Mouse (Mus musculus) neural tube, embryonic 11.5 days (tissue): Measurements from ENCODE around the gene Ccdc182. TPM values are rescaled to one million over a fixed set of nuclear protein-coding genes. Genes with fewer than 3 reads are reported as not detected.

Experiments
- ATAC-seq: fragments of 200-750 bp; cut with Nextera tagmentation; 2 replicates; pipeline ENCODE4 v1.8.0; 2017; ENCODE audit warnings: moderate number of reproducible peaks, mild to moderate bottlenecking, moderate TSS enrichment, moderate library complexity; ENCODE audit not compliant: insufficient read depth, low FRiP score, low TSS enrichment
- DNase-seq: peaks from one replicate; pipeline ENCODE4 v3.0.0-alpha.2; 2015; ENCODE audit warnings: low spot score
- H3K27ac ChIP-seq: fragments of 300-500 bp; sonication (generic); 2 replicates; pipeline ENCODE4 v1.5.1; 2014; ENCODE audit warnings: low read depth, mild to moderate bottlenecking, low read length
- H3K27me3 ChIP-seq: fragments of 300-500 bp; sonication (generic); 2 replicates; pipeline ENCODE4 v1.6.1; 2014; ENCODE audit warnings: mild to moderate bottlenecking, low read length, mixed read lengths; ENCODE audit not compliant: control insufficient read depth, insufficient read depth
- H3K36me3 ChIP-seq: fragments of 300-500 bp; sonication (generic); 2 replicates; pipeline ENCODE4 v1.6.1; 2014; ENCODE audit warnings: mild to moderate bottlenecking, low read length, moderate library complexity, mixed read lengths; ENCODE audit not compliant: control insufficient read depth, insufficient read depth
- H3K4me1 ChIP-seq: fragments of 300-500 bp; sonication (generic); 2 replicates; pipeline ENCODE4 v1.6.1; 2014; ENCODE audit warnings: low read length, mixed read lengths; ENCODE audit not compliant: control insufficient read depth, insufficient read depth
- H3K4me2 ChIP-seq: fragments of 300-500 bp; sonication (generic); 2 replicates; pipeline ENCODE4 v1.6.1; 2014; ENCODE audit warnings: low read depth, mild to moderate bottlenecking, moderate library complexity
- H3K4me3 ChIP-seq: fragments of 300-500 bp; sonication (generic); 2 replicates; pipeline ENCODE4 v1.5.1; 2014; ENCODE audit warnings: low read depth, low read length
- H3K9ac ChIP-seq: fragments of 300-500 bp; sonication (generic); 2 replicates; pipeline ENCODE4 v1.6.1; 2014; ENCODE audit warnings: mild to moderate bottlenecking, low read length
- H3K9me3 ChIP-seq: fragments of 300-500 bp; sonication (generic); 2 replicates; pipeline ENCODE4 v1.6.1; 2016; ENCODE audit warnings: low read length; ENCODE audit not compliant: control insufficient read depth
- WGBS: fragments of 180-500 bp; shearing (Covaris S2); extraction: QIAGEN DNeasy Blood & Tissue Kit; methylation state at CpG from one replicate; pipeline ENCODE4 v1.1.7; 2014; 5-methylcytosine and 5-hydroxymethylcytosine counted together
- polyA plus RNA-seq: library from polyadenylated mRNA; unstranded; fragments of >200 nt; fragmentation: Nextera tagmentation; extraction: Ambion mirVana; gene quantifications from 2 replicates; pipeline ENCODE4 v1.2.1, GENCODE M21; 2014

The Ccdc182 gene
- polyA plus RNA-seq, 1 experiment from 2014 or later, result 17.9 TPM

GRCm38 (mm10) chr11:88291245-88291644 is 2.6 kb upstream of the Ccdc182 start:
- Histone ChIP-seq H3K4me1 (peaks cover 26% of the 10 kb centered on the region), H3K4me3 (no peak overlapping the region), H3K27ac (no peak overlapping the region)

GRCm38 (mm10) chr11:88291688-88292087 is 2.2 kb upstream of the Ccdc182 start:
- H3K4me1 ChIP-seq, result peaks cover 28% of the 10 kb centered on the region

More at GRCm38 (mm10) chr11:88291245-88291644, 2.6 kb upstream of the Ccdc182 start:
- no peaks in the 10 kb centered on the region for H3K9me3 ChIP-seq
- H3K9ac ChIP-seq, result no peak overlapping the region
- H3K4me2 ChIP-seq, result no peak overlapping the region
- ATAC-seq (no peak), DNase-seq (no peak)
- H3K36me3 ChIP-seq, result no peaks in the 10 kb centered on the region
- 69% methylated on average over 4 of the region's 4 CpGs for WGBS
- H3K27me3 ChIP-seq, result no peaks in the 10 kb centered on the region

GRCm38 (mm10) chr11:88294394-88294710 is 494 bp downstream of the Ccdc182 start:
- H3K9me3 ChIP-seq, result no peaks in the 10 kb centered on the region
- H3K4me1 ChIP-seq, result peaks cover 30% of the 10 kb centered on the region
- H3K27me3 ChIP-seq, result no peaks in the 10 kb centered on the region
- ATAC-seq (no peak), DNase-seq (no peak)
- peak overlapping the region; percentile 91 for H3K27ac ChIP-seq
- peak overlapping the region; percentile 41 for H3K4me3 ChIP-seq
- H3K4me2 ChIP-seq, result peak overlapping the region; percentile 46
- no peaks in the 10 kb centered on the region for H3K36me3 ChIP-seq
- WGBS, result 22% methylated on average over 17 of the region's 17 CpGs
- peak overlapping the region; percentile 79 for H3K9ac ChIP-seq

More at GRCm38 (mm10) chr11:88291688-88292087, 2.2 kb upstream of the Ccdc182 start:
- Histone ChIP-seq H3K4me2 (no peak overlapping the region), H3K36me3 (no peaks in the 10 kb centered on the region), H3K9me3 (no peaks in the 10 kb centered on the region), H3K9ac (no peak overlapping the region), H3K27me3 (no peaks in the 10 kb centered on the region), H3K27ac (no peak overlapping the region), H3K4me3 (no peak overlapping the region)
- WGBS, result 48% methylated on average over 4 of the region's 4 CpGs
- ATAC-seq (no peak), DNase-seq (no peak)

- Histone ChIP-seq H3K4me3 (peak overlapping the region; percentile 41; the same call in 1 of the 2 replicates), H3K9ac (peak overlapping the region; percentile 79), H3K4me2 (peak overlapping the region; percentile 46), H3K27me3 (no peaks in the 10 kb centered on the region), H3K4me1 (peaks cover 30% of the 10 kb centered on the region), H3K27ac (peak overlapping the region; percentile 91), H3K36me3 (no peaks in the 10 kb centered on the region), H3K9me3 (no peaks in the 10 kb centered on the region)
- ATAC-seq (no peak), DNase-seq (no peak)
- 35% methylated on average over 5 of the region's 5 CpGs for WGBS
Measured at GRCm38 (mm10) chr11:88295298-88295697, 1.4 kb downstream of the Ccdc182 start.

GRCm38 (mm10) chr11:88297526-88297925 is 3.7 kb downstream of the Ccdc182 start:
- DNase-seq (peak; percentile 68), ATAC-seq (peak; percentile 18; the same call in 1 of the 2 replicates)
- Histone ChIP-seq H3K4me3 (no peak overlapping the region), H3K9ac (no peak overlapping the region; the same call in 1 of the 2 replicates), H3K4me1 (peaks cover 30% of the 10 kb centered on the region), H3K27ac (0 out of 2 replicates have a peak overlapping the region, but pooled peaks have one; percentile 34), H3K9me3 (no peaks in the 10 kb centered on the region), H3K36me3 (no peaks in the 10 kb centered on the region), H3K4me2 (no peak overlapping the region), H3K27me3 (no peaks in the 10 kb centered on the region)
- WGBS, result 22% methylated on average over 4 of the region's 4 CpGs

- Histone ChIP-seq H3K27ac (no peak overlapping the region; the same call in 1 of the 2 replicates), H3K4me1 (peaks cover 21% of the 10 kb centered on the region), H3K4me3 (no peak overlapping the region), H3K9ac (no peak overlapping the region), H3K4me2 (no peak overlapping the region), H3K27me3 (no peaks in the 10 kb centered on the region), H3K9me3 (no peaks in the 10 kb centered on the region), H3K36me3 (no peaks in the 10 kb centered on the region)
- no peak for DNase-seq
- ATAC-seq, result no peak
- WGBS, result 60% methylated on average over 4 of the region's 4 CpGs
Measured at GRCm38 (mm10) chr11:88299345-88299744, 5.5 kb downstream of the Ccdc182 start.

GRCm38 (mm10) chr11:88301619-88302018 is 7.8 kb downstream of the Ccdc182 start:
- Histone ChIP-seq H3K4me2 (no peak overlapping the region), H3K27me3 (no peaks in the 10 kb centered on the region), H3K4me3 (no peak overlapping the region), H3K9me3 (no peaks in the 10 kb centered on the region), H3K36me3 (no peaks in the 10 kb centered on the region), H3K4me1 (peaks cover 11% of the 10 kb centered on the region), H3K27ac (no peak overlapping the region), H3K9ac (no peak overlapping the region)
- DNase-seq, result peak; percentile 57
- 45% methylated on average over 6 of the region's 6 CpGs for WGBS
- no peak for ATAC-seq

- no peak overlapping the region for H3K9ac ChIP-seq
- peaks cover 21% of the 10 kb centered on the region for H3K4me1 ChIP-seq
- DNase-seq, result no peak
- no peak overlapping the region for H3K4me2 ChIP-seq
- no peak for ATAC-seq
- H3K27me3 ChIP-seq, result no peaks in the 10 kb centered on the region
- no peak overlapping the region for H3K27ac ChIP-seq
- WGBS, result 92% methylated on average over 6 of the region's 6 CpGs
- H3K4me3 ChIP-seq, result no peak overlapping the region
- H3K9me3 ChIP-seq, result no peaks in the 10 kb centered on the region
- no peaks in the 10 kb centered on the region for H3K36me3 ChIP-seq
Measured at GRCm38 (mm10) chr11:88305759-88306158, 11.9 kb downstream of the Ccdc182 start.

GRCm38 (mm10) chr11:88307616-88308543 is 14.0 kb downstream of the Ccdc182 start:
- 85% methylated on average over 14 of the region's 14 CpGs for WGBS

More at GRCm38 (mm10) chr11:88307616-88308543, 14.0 kb downstream of the Ccdc182 start:
- peaks cover 26% of the 10 kb centered on the region for H3K4me1 ChIP-seq
- no peak overlapping the region for H3K4me3 ChIP-seq
- no peaks in the 10 kb centered on the region for H3K9me3 ChIP-seq
- ATAC-seq (no peak), DNase-seq (no peak)
- H3K36me3 ChIP-seq, result no peaks in the 10 kb centered on the region
- H3K27ac ChIP-seq, result peak overlapping the region; percentile 88
- H3K9ac ChIP-seq, result 0 out of 2 replicates have a peak overlapping the region, but pooled peaks have one; percentile 12
- H3K27me3 ChIP-seq, result no peaks in the 10 kb centered on the region
- H3K4me2 ChIP-seq, result no peak overlapping the region
